Mouse (Mus musculus) layer of hippocampus, adult 2 months (tissue): Measurements from ENCODE around the gene Zbtb20. TPM values are rescaled to one million over a fixed set of nuclear protein-coding genes. Genes with fewer than 3 reads are reported as not detected.

ENCODE experiments used
- DNase-seq, 2 experiments: peaks; one replicate each; pipeline ENCODE4 v3.0.0; 2022; ENCODE audit warnings: low spot score in 2 of 2
- H3K27ac ChIP-seq: fragments of 200-600 bp; 2 replicates; pipeline ENCODE4 v1.8.1; 2022
- H3K4me3 ChIP-seq: fragments of 200-600 bp; 2 replicates; pipeline ENCODE4 v1.8.1; 2022; ENCODE audit warnings: mild to moderate bottlenecking
- CTCF ChIP-seq: fragments of 200-600 bp; conservative IDR thresholded peaks from 2 replicates; pipeline ENCODE4 v1.8.1; 2022; ENCODE audit warnings: antibody characterized with exemption, mild to moderate bottlenecking, moderate library complexity
- total RNA-seq, 2 experiments: library from RNA; stranded (reverse); gene quantifications; 2 replicates each; pipeline ENCODE4 v1.2.3; 2021

Zbtb20 gene
- total RNA-seq, 2 experiments from 2014 or later = 335 to 353 TPM

DNA sequence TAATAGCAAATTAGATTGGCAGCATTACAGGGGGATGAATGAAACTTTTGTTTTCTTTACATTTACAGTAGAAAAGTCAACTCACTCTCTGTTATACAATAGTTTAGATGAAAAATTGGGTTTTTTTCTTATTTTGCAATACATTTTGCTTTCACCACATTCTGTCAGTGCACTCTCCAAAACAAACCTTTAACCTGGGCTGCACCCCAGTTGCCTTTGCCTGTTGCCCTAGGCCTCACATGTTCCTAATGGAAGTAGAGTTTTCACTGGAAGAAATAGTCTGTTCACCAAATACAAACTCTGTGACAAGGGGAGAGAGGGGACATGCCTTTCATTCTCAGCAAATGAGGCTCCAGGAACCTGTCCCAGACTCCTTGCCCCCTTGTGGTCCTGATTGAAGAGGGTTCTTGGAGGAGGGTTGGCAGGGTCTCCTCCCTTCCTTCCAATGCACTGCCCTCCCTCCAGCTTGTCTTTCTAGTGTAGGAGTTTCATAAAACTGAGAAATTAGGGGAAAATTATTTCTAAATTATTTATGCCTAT, 466.3 kb downstream of the Zbtb20 start:
- 0 out of 2 replicates have a peak, but pooled peaks have one; percentile 13 for TF ChIP-seq CTCF
- no peak for DNase-seq
- Histone ChIP-seq H3K27ac (no peak overlapping the region), H3K4me3 (no peak overlapping the region)

DNA sequence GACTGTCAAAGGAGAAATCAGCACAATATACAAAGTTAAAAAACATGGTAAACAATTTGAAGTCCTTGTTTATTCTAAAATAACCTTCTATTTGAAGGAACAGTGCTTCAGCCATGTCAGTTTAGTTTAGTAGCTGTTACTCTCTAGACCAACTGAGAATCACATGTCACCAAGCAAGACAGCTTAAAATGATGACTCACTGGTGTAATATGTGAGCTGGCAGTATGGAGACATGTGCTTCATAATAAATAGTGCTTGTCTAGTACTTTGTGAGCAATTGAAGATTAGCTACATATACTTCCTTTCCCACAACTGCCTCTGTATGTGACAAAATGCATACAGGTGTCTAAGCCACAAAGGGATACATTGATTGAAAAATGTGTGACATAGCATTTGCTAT, 470.4 kb downstream of the Zbtb20 start:
- TF ChIP-seq CTCF = no peak
- DNase-seq = no peak
- Histone ChIP-seq H3K4me3 (no peak overlapping the region), H3K27ac (no peak overlapping the region)

DNA sequence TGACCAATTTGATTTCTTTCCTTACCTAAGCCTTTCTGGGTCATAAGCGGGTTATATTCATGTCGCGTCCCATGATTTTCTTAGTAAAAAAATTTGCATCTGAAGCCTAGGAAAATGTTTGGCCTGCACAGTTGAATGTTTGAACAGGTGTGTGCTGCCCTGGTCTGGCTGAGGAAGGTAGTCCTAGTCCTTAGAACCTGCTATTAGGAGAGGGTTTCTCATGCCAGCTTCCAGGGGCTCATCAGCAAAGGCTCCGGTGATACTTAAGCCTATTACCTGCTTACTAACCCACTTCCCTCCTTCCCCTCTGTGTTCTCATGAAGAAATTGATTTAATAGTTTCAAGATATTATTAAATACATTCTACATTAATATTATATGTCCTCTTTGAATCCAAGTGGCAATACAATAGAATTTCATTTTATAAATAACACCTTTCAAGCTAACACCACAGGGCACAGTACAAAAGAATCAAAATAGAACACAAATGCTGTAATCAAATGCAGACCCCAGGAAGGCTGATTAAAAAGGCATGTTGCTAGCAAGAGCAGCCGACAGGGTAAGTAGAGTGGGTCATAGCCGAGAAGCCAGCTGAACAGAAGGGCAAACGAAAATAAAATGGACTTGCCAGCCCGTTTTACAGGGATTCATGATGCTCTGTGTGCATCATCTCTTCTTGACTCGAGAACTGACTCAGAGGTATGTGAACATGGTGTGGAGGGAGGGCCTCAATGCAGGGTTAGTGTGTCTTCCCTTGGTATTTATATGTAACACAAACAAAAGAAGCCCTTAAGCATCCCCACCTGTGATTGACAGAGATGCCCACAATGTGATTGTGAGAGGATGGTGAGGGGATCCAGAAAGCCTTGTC, 480.3 kb downstream of the Zbtb20 start:
- DNase-seq = peak in 1 of 2 experiments; percentile 2
- Histone ChIP-seq H3K27ac (no peak overlapping the region), H3K4me3 (no peak overlapping the region)
- no peak for TF ChIP-seq CTCF

DNA sequence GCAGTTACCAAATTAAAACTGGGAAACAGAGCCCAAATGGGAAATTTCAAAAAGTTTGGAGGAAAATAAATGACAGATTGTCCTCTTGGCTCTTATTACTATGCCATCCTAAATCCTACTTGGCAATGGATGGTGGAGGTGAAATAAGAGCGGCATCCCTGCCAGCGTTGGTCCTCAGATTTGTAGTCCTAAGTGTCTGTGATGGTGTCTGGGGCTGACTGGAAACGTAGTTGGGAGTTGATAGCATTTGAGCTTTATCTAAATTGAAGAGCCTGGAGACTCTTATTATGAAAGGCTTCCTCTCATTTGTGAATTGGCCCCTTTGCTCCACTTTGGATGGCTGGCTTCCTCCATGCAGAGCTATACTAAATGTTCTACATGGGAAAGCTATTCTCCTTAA, 483.9 kb downstream of the Zbtb20 start:
- H3K27ac ChIP-seq = peak overlapping the region; percentile 51
- no peak overlapping the region for H3K4me3 ChIP-seq
- no peak for TF ChIP-seq CTCF
- DNase-seq = peak in 1 of 2 experiments; percentile 8

DNA sequence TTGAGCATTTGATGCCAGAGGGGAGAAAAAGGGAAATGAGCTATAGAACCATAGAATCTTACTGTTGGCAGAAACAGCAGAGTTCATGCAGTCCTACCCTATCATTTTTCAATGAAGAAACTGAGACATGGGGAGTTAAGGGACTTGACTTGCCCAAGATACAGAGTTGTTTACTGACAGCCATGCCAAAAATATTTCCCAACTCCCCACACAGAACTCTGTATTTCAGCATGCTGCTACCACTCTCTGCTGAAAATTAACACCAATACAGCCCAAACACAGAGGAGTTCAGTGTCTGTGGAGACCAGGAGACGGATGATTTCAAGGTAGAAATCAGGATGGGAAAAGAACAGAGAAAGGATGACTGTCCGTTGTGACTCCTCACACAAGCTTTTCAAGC, 484.4 kb downstream of the Zbtb20 start:
- H3K4me3 ChIP-seq = no peak overlapping the region
- peak overlapping the region; percentile 51 for H3K27ac ChIP-seq
- TF ChIP-seq CTCF = no peak
- no peak for DNase-seq

DNA sequence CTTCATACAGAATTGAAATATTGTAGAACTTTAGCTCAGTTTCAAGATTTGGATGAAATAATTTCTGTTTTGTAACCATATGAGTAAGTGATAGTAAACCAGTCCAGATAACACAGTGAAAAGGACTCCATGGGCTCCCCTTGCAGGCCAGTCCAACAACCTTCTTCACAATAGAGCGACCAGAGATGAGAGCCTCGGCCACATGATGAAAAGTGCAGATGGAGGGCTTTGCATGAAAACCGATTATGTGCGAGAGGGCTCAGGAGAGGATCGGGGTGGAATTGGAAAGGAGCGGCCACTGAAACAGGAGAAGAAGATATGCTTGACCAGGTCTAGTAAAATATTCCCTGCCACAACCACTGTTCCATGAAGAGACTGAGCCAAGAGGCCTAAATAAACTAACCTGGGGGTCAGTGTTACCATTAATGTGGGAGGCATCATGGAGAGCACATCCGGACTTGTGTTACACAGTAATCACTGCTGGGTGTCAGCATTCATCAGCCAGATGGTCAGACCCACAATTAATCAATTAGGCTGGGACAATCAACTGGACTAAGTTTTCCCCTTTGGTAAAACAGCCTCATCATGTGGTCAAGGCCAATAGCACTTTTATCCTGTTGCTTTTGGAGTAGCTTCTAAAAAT, 485.3 kb downstream of the Zbtb20 start:
- DNase-seq = no peak
- 0 out of 2 replicates have a peak overlapping the region, but pooled peaks have one; percentile 51 for H3K27ac ChIP-seq
- no peak for TF ChIP-seq CTCF
- no peak overlapping the region for H3K4me3 ChIP-seq

DNA sequence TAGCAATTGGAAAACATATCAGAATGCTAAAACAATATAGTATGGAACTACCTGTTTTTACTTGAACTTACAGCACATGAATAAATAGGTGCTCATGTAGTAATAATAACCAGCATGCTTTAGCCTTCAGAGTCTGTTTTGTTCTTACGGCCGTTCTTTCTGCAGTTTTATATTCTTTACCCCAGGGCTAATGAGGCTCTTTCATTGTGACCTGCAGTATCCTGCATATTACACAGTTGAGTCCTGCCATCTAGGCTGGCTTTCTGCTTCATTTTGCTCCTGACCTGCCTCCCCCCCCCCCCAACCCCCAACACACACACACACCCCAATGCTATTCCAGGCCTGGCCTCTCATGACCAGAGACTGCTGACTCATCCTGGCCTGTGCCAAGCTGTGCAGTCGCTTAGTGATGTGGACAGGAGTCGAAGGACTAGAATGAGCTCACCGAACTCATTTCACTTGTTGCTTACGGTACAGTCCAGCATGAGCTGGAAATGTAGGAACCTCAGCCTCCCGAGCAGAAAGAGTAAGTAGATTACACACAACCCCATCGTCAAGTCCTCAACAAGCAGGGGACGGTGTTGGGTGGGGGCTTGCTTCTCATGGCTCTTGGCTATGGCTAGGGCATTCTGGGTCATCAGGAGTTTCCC, 487.1 kb downstream of the Zbtb20 start:
- H3K27ac ChIP-seq = peak overlapping the region; percentile 80
- TF ChIP-seq CTCF = no peak
- peak overlapping the region; percentile 40 for H3K4me3 ChIP-seq
- no peak for DNase-seq

DNA sequence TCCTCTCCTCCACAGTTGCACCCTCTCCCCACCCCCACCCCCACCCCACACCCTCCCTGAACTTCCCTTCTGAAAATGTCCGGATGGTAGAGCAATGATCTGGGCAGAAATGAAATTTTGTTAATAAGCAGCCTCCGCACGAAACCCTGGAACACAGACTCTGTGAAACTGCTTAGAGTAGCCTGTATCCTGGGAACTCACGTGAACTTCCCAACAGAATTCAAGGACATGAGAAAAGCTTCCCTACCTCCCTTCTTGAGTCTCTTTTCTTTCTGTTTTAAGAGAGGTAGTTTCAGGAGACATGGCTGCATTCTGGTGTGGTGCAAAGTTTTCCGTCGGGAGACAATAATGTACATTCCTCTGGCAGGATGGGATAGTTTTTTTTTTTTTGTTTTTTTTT, 487.6 kb downstream of the Zbtb20 start:
- H3K4me3 ChIP-seq = peak overlapping the region; percentile 40
- peak in 1 of 2 experiments; percentile 3 for DNase-seq
- H3K27ac ChIP-seq = peak overlapping the region; percentile 80
- TF ChIP-seq CTCF = no peak

DNA sequence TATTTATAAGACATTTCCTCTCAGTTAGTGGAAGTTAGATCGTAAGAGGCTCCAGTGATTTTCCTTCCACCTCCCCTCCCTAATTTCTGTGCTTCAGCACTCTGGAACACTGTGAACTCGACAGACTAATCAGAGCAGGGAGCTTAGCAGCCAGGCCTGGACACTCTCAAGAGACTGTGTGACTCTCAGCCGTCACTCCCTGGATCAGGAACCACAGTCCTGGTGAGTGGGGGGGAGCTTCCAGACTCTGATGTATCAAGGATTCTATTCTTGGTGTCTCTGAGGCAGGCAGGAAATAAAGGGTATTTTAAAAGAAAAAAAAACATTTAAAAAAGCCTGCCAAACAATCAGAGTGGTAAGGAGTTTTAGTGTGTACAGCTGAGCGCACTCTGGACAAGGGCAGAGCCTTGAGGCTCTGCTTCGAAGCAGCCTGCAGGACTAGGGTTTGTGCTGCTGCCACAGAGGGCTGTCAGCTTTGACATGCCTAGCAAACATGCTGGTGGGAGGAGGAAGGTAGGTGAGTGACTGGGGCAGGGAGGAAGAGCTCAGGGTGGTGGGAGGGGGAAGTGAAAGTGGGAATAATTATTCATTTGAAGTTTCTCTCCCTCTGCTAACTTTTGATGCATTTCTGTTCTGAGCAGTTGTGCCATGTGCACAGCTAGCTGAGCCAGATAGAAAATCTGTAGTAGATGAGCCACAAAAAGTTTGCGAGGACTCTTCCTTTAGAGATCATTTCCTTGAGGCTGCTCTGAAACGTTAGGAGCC, 488.3 kb downstream of the Zbtb20 start:
- Histone ChIP-seq H3K4me3 (peak overlapping the region; percentile 40), H3K27ac (peak overlapping the region; percentile 80)
- no peak for TF ChIP-seq CTCF
- peak; percentile 7 to 20 for DNase-seq

DNA sequence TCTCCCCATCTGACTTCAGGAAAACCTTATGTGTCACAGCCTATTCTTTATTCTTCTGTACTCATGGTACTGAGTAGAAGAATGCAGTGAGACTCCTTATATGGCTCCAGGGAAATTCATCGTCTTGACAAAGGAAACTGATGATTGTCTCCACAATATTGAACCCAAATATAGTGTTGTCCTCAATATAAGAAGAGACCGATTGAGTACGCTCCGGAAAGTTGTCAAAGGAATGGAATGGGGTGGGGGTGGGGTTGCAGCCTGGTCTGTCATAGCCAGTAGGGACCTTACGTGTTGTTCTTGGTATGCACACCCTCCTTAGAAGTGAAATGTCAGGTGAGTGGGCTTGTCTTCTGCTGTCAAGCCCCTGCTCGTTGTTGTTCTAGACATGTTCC, 488.8 kb downstream of the Zbtb20 start:
- peak overlapping the region; percentile 40 for H3K4me3 ChIP-seq
- no peak for TF ChIP-seq CTCF
- H3K27ac ChIP-seq = peak overlapping the region; percentile 80
- DNase-seq = no peak

DNA sequence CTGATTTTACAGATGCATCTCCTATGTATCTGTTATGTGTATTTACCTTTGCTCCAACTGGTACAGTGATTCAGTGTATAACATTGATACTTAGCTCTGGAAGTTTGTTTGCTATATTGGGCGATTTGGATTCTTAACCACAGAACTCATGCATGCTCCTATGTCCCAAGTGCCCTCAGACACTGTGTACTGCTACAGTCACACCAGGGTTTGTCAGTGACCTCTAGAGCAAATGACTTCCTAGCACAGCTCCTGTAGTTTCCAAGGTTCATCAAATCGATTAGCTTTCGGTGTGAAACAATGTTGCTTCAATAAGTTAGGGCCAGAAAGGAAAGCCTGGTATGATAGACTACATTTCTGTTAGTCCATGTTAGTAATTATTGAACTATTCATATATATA, 489.6 kb downstream of the Zbtb20 start:
- Histone ChIP-seq H3K27ac (peak overlapping the region; percentile 80; the same call in 1 of the 2 replicates), H3K4me3 (peak overlapping the region; percentile 40)
- no peak for TF ChIP-seq CTCF
- no peak for DNase-seq

DNA sequence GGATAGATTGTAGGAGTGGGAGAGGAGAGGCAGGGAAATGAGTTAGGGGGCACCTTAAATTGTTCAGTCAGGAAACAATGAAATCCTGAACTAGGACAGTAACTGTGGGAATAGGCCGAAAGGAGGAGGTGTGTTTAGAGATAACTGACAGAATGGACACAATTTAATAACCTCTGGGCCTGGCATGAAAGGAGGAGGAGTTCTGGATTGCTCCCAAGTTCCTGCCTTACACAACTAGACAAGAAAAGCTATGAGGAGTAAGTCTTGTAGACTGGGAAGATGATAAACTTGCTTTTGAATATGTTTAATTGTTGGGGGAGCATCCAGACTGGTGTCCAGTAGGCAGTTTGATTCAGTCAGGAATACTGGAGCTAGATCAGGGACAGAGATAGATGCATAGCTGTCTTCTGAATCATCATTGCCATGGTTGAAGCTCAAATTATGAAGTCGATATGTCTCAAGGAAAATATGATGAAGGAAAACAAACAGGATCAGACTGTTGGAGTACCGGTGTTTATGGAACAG, 494.9 kb downstream of the Zbtb20 start:
- Histone ChIP-seq H3K4me3 (no peak overlapping the region), H3K27ac (no peak overlapping the region)
- DNase-seq = no peak
- TF ChIP-seq CTCF = no peak
